Mouse (Mus musculus) stomach, postnatal 0 days (tissue): Measurements from ENCODE around the gene Alpi. TPM values are rescaled to one million over a fixed set of nuclear protein-coding genes. Genes with fewer than 3 reads are reported as not detected.

Experiments used
- ATAC-seq: fragments of 200-750 bp; cut with Nextera tagmentation; 2 replicates; pipeline ENCODE4 v1.8.0; 2017; ENCODE audit not compliant: low FRiP score, low TSS enrichment
- DNase-seq: peaks from one replicate; pipeline ENCODE4 v3.0.0-alpha.2; 2016; ENCODE audit warnings: low spot score
- H3K27ac ChIP-seq: fragments of 300-500 bp; sonication (generic); replicated peaks from 2 replicates; pipeline ENCODE4 v1.5.1; 2014; ENCODE audit warnings: mild to moderate bottlenecking, control low read depth
- H3K27me3 ChIP-seq: fragments of 300-500 bp; sonication (generic); 2 replicates; pipeline ENCODE4 v1.6.1; 2014; ENCODE audit warnings: low read length; ENCODE audit not compliant: control insufficient read depth, insufficient read depth
- H3K36me3 ChIP-seq: fragments of 300-500 bp; sonication (generic); 2 replicates; pipeline ENCODE4 v1.6.1; 2014; ENCODE audit warnings: low read length, mixed read lengths; ENCODE audit not compliant: control insufficient read depth, insufficient read depth
- H3K4me1 ChIP-seq: fragments of 300-500 bp; sonication (generic); replicated peaks from 2 replicates; pipeline ENCODE4 v1.6.1; 2014; ENCODE audit warnings: antibody characterized with exemption; ENCODE audit not compliant: control insufficient read depth, insufficient read depth
- H3K4me2 ChIP-seq: fragments of 300-500 bp; sonication (generic); replicated peaks from 2 replicates; pipeline ENCODE4 v1.6.1; 2014; ENCODE audit warnings: low read depth, mild to moderate bottlenecking, control low read depth, moderate library complexity
- H3K4me3 ChIP-seq: fragments of 300-500 bp; sonication (generic); 2 replicates; pipeline ENCODE4 v1.5.1; 2014; ENCODE audit warnings: low read depth, low read length, control low read depth
- H3K9ac ChIP-seq: fragments of 300-500 bp; sonication (generic); 2 replicates; pipeline ENCODE4 v1.6.1; 2014; ENCODE audit warnings: mild to moderate bottlenecking, low read length, control low read depth, mixed read lengths
- H3K9me3 ChIP-seq: fragments of 300-500 bp; sonication (generic); 2 replicates; pipeline ENCODE4 v1.6.1; 2016; ENCODE audit warnings: low read length; ENCODE audit not compliant: control insufficient read depth
- CTCF ChIP-seq: IDR thresholded peaks from 2 replicates; pipeline ENCODE4 v1.5.1; 2016; ENCODE audit warnings: antibody characterized with exemption, low read depth, mild to moderate bottlenecking, moderate library complexity
- EP300 ChIP-seq: optimal IDR thresholded peaks from 2 replicates; pipeline ENCODE3; 2016; ENCODE audit warnings: antibody characterized with exemption
- WGBS: fragments of 180-500 bp; shearing (Covaris S2); extraction: QIAGEN DNeasy Blood & Tissue Kit; methylation state at CpG from one replicate; pipeline ENCODE4 v1.1.7; 2014; 5-methylcytosine and 5-hydroxymethylcytosine counted together
- polyA plus RNA-seq: library from polyadenylated mRNA; unstranded; fragments of >200 nt; fragmentation: Nextera tagmentation; extraction: Ambion mirVana; gene quantifications from 2 replicates; pipeline ENCODE4 v1.2.1, GENCODE M21; 2015

The Alpi gene
- polyA plus RNA-seq, 1 experiment from 2014 or later, result 11.4 TPM

GRCm38 (mm10) chr1:87127206-87128030, 26.0 kb upstream of the Alpi start:
- H3K9me3 ChIP-seq, result no peaks in the 10 kb centered on the region
- no peak overlapping the region for H3K4me2 ChIP-seq
- no peak for DNase-seq

GRCm38 (mm10) chr1:87124673-87125072, 23.3 kb upstream of the Alpi start, which contains the start of gene Akp3:
Akp3 (plus strand) TSS chr1:87124973.
- TF ChIP-seq CTCF, result no peak
- TF ChIP-seq EP300, result no peak
- H3K36me3 ChIP-seq, result no peaks in the 10 kb centered on the region
- no peak within 1 kb of the TSS for H3K4me3 ChIP-seq
- peaks cover 8% of the 10 kb centered on the region; the same call in 1 of the 2 replicates for H3K27me3 ChIP-seq
- H3K9ac ChIP-seq, result no peak within 1 kb of the TSS
- ATAC-seq, result no peak
- H3K4me1 ChIP-seq, result no peaks in the 10 kb centered on the region
- no peaks in the 10 kb centered on the region for H3K9me3 ChIP-seq
- DNase-seq, result no peak
- H3K4me2 ChIP-seq, result no peak within 1 kb of the TSS
- 64% methylated on average over 6 of the region's 6 CpGs for WGBS
- H3K27ac ChIP-seq, result no peak within 1 kb of the TSS

More at GRCm38 (mm10) chr1:87127206-87128030, 26.0 kb upstream of the Alpi start:
- Histone ChIP-seq H3K4me3 (no peak overlapping the region), H3K4me1 (no peaks in the 10 kb centered on the region), H3K27me3 (peaks cover 8% of the 10 kb centered on the region; the same call in 1 of the 2 replicates), H3K36me3 (no peaks in the 10 kb centered on the region), H3K27ac (no peak overlapping the region), H3K9ac (no peak overlapping the region)
- WGBS, result 11% methylated on average over 40 of the region's 43 CpGs
- ATAC-seq, result no peak
- TF ChIP-seq CTCF (no peak), EP300 (no peak)

- Histone ChIP-seq H3K36me3 (no peaks in the 10 kb centered on the region), H3K9me3 (no peaks in the 10 kb centered on the region), H3K4me2 (no peak overlapping the region), H3K27ac (no peak overlapping the region), H3K4me1 (no peaks in the 10 kb centered on the region), H3K27me3 (no peaks in the 10 kb centered on the region), H3K9ac (no peak overlapping the region), H3K4me3 (no peak overlapping the region)
- no peak for TF ChIP-seq CTCF
- no peak for TF ChIP-seq EP300
- no peak for DNase-seq
- ATAC-seq, result no peak
- 85% methylated on average over 1 of the region's 1 CpGs for WGBS
These were observed 13.4 kb upstream of the Alpi start for GRCm38 (mm10) chr1:87114784-87115183.

GRCm38 (mm10) chr1:87111719-87112354, 10.4 kb upstream of the Alpi start:
- no peaks in the 10 kb centered on the region for H3K27me3 ChIP-seq
- H3K36me3 ChIP-seq, result no peaks in the 10 kb centered on the region
- no peaks in the 10 kb centered on the region for H3K9me3 ChIP-seq
- no peak overlapping the region for H3K4me3 ChIP-seq
- ATAC-seq (no peak), DNase-seq (peak; percentile 34)
- H3K4me2 ChIP-seq, result no peak overlapping the region
- 41% methylated on average over 9 of the region's 9 CpGs for WGBS
- TF ChIP-seq CTCF (peak; percentile 59), EP300 (no peak)
- H3K9ac ChIP-seq, result no peak overlapping the region
- no peaks in the 10 kb centered on the region for H3K4me1 ChIP-seq
- no peak overlapping the region for H3K27ac ChIP-seq

- Histone ChIP-seq H3K9ac (no peak overlapping the region), H3K27me3 (no peaks in the 10 kb centered on the region), H3K4me3 (no peak overlapping the region), H3K27ac (no peak overlapping the region), H3K36me3 (no peaks in the 10 kb centered on the region), H3K9me3 (no peaks in the 10 kb centered on the region), H3K4me2 (no peak overlapping the region), H3K4me1 (no peaks in the 10 kb centered on the region)
- DNase-seq, result no peak
- WGBS, result 91% methylated on average over 4 of the region's 4 CpGs
- TF ChIP-seq EP300, result no peak
- TF ChIP-seq CTCF, result no peak
- no peak for ATAC-seq
These were observed 7.2 kb upstream of the Alpi start for GRCm38 (mm10) chr1:87108564-87108963.

- 67% methylated on average over 8 of the region's 8 CpGs for WGBS
- Histone ChIP-seq H3K9ac (no peak overlapping the region), H3K36me3 (no peaks in the 10 kb centered on the region), H3K4me1 (no peaks in the 10 kb centered on the region), H3K27me3 (no peaks in the 10 kb centered on the region), H3K4me2 (no peak overlapping the region), H3K4me3 (no peak overlapping the region), H3K27ac (no peak overlapping the region), H3K9me3 (no peaks in the 10 kb centered on the region)
- no peak for ATAC-seq
- DNase-seq, result no peak
- TF ChIP-seq CTCF, result no peak
- TF ChIP-seq EP300, result no peak
These were observed 5.1 kb upstream of the Alpi start for GRCm38 (mm10) chr1:87106536-87106935.
